Mouse (Mus musculus): ENCODE measurements at regions not wholly inside any gene's neighbourhood (a gene's known extent, or its start where the extent isn't known, plus 50 kb on each side); places are given as distances from the start of the nearest gene placed in this dataset.

- TF ChIP-seq CTCF (IDR thresholded peaks at IDR 0.05; ENCODE audit: extremely low read depth, insufficient read depth, insufficient read length, insufficient replicate concordance), result no peak
- TF ChIP-seq POLR2A (IDR thresholded peaks at IDR 0.05; ENCODE audit: low read depth, low read length), result no peak
These were observed 592.7 kb downstream of the Kcnj2 start for GRCm38 (mm10) chr11:111658362-111659309.

Data from spleen, adult 2 months (tissue).